Mouse (Mus musculus) limb, embryonic 14.5 days (tissue): ENCODE results near the gene Mavs. TPM values are rescaled to one million over a fixed set of nuclear protein-coding genes. Genes with fewer than 3 reads are reported as not detected.

Experiments used
- ATAC-seq: fragments of 200-750 bp; cut with Nextera tagmentation; 2 replicates; pipeline ENCODE4 v1.8.0; 2017; ENCODE audit warnings: low read depth, moderate number of reproducible peaks, moderate TSS enrichment; ENCODE audit not compliant: low FRiP score
- DNase-seq: peaks from one replicate; pipeline ENCODE4 v3.0.0-alpha.2; 2015; ENCODE audit warnings: low spot score
- H3K27ac ChIP-seq: fragments of 300-500 bp; sonication (generic); replicated peaks from 2 replicates; pipeline ENCODE4 v1.5.1; 2014; ENCODE audit warnings: low read depth, mild to moderate bottlenecking, low read length, moderate library complexity, mixed read lengths
- H3K27me3 ChIP-seq: fragments of 300-500 bp; sonication (generic); 2 replicates; pipeline ENCODE4 v1.6.1; 2014; ENCODE audit warnings: low read length, mixed read lengths; ENCODE audit not compliant: control insufficient read depth, insufficient read depth
- H3K36me3 ChIP-seq: fragments of 300-500 bp; sonication (generic); 2 replicates; pipeline ENCODE4 v1.6.1; 2014; ENCODE audit warnings: mild to moderate bottlenecking, low read length, moderate library complexity, mixed read lengths; ENCODE audit not compliant: control insufficient read depth, insufficient read depth
- H3K4me1 ChIP-seq: fragments of 300-500 bp; sonication (generic); 2 replicates; pipeline ENCODE4 v1.6.1; 2014; ENCODE audit warnings: antibody characterized with exemption, low read length, mixed read lengths; ENCODE audit not compliant: control insufficient read depth, insufficient read depth
- H3K4me2 ChIP-seq: fragments of 300-500 bp; sonication (generic); replicated peaks from 2 replicates; pipeline ENCODE4 v1.6.1; 2014; ENCODE audit warnings: low read depth, mild to moderate bottlenecking, low read length, moderate library complexity; ENCODE audit not compliant: severe bottlenecking
- H3K4me3 ChIP-seq: fragments of 300-500 bp; sonication (generic); replicated peaks from 2 replicates; pipeline ENCODE4 v1.5.1; 2014; ENCODE audit warnings: low read length
- H3K9ac ChIP-seq: fragments of 300-500 bp; sonication (generic); 2 replicates; pipeline ENCODE4 v1.6.1; 2014; ENCODE audit warnings: mild to moderate bottlenecking, low read depth, low read length, moderate library complexity; ENCODE audit not compliant: severe bottlenecking
- H3K9me3 ChIP-seq: fragments of 300-500 bp; sonication (generic); 2 replicates; pipeline ENCODE4 v1.6.1; 2016; ENCODE audit warnings: low read length; ENCODE audit not compliant: control insufficient read depth
- POLR2A ChIP-seq: fragments of 200-500 bp; IDR thresholded peaks from 2 replicates; pipeline ENCODE4 v1.8.0; 2012; ENCODE audit warnings: inconsistent platforms, mild to moderate bottlenecking, moderate library complexity, borderline replicate concordance; ENCODE audit not compliant: insufficient read depth, insufficient read length; ENCODE audit errors: extremely low read depth
- WGBS: fragments of 180-500 bp; shearing (Covaris S2); extraction: QIAGEN DNeasy Blood & Tissue Kit; methylation state at CpG from one replicate; pipeline ENCODE4 v1.1.7; 2014; 5-methylcytosine and 5-hydroxymethylcytosine counted together
- polyA plus RNA-seq, 2 experiments: library from polyadenylated mRNA; depleted of rRNA in 1 of 2; stranded (reverse) in 1 of 2; unstranded in 1 of 2; fragments of >200 nt; fragmentation: Nextera tagmentation in 1 of 2; extraction: Ambion mirVana in 1 of 2; gene quantifications; 2 replicates each; pipeline versions ENCODE4 v1.2.1 to v1.2.3; 2012 to 2014

Mavs gene
- polyA plus RNA-seq (2012; rRNA removed) (27.4 and 37.2 TPM in 2 replicates), polyA plus RNA-seq (2014; fragmentation: Nextera tagmentation; extraction: Ambion mirVana) (17.2 and 18.6 TPM in 2 replicates)

DNA sequence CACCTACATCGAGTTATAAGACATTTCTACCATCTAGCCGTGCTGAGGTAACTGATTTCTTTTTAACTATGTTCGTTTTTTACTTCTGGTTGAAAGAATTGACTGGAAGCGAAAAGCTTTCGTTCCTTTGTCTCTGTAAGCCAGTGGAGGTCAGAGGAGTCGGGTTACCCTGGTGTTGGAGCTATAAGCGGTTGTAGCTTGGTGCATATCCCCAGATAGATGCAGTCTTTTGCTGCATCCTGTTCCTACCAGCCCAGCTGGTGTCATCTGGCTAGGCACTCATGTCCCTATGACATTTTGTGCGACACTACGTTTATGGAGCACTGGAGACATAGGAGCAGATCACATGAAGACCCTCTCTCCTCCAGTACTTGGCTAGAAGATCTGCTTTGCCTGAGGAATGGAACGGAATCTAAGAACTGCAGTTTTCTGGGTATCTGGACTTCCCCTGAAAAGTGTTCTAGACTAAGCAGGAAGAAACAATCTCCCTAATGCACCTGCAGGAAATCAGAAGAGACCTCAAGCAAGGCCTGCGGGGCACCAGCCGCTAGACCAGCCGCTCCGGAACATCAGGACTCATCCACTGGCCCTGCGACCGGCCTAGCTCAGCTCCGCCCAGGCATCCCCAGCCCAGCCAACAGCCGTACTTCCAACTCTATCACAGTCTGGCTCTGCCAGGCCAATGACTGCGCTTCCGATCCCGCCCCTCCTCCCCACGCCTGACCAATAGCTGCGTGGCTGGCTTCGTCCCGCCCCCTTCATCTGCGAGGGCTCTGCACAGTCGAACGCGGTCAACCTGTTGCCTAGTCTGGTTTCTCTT lies at the start of gene Mavs:
TSS of gene Mavs (plus strand) at position 757 of the 820 bp plus-strand sequence.
- Histone ChIP-seq H3K9me3 (no peaks in the 10 kb centered on the region), H3K27ac (peak within 1 kb of the TSS; percentile 61), H3K4me1 (peaks cover 14% of the 10 kb centered on the region), H3K9ac (peak within 1 kb of the TSS; percentile 81), H3K4me3 (peak within 1 kb of the TSS; percentile 64), H3K36me3 (peaks cover 8% of the 10 kb centered on the region), H3K4me2 (peak within 1 kb of the TSS; percentile 88), H3K27me3 (no peaks in the 10 kb centered on the region)
- TF ChIP-seq POLR2A: peak; percentile 80; the same call in 1 of the 2 replicates
- DNase-seq: peak; percentile 97
- ATAC-seq: peak; percentile 100
- 10% methylated on average over 29 of the region's 29 CpGs for WGBS

DNA sequence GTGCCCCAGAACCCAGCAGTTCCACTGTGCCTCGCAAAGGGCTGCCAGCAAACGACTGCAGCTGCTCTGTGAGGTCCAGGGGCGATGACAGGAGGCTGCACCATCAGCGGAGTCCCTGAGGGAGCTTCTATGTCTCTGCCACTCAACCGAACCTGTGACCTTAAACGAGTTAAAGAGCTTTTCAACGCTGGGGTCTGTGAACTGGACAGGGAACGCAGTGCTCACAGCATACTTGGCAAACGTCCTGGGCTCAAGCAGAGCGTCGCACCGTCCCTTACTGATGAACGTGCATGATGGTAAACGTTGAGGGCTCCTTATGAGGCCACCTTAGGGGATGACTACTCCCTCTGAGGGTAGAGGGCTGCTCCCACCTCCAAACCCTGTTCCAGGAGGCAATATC lies 47.5 kb upstream of the Mavs start:
- Histone ChIP-seq H3K9me3 (no peaks in the 10 kb centered on the region), H3K36me3 (peaks cover 13% of the 10 kb centered on the region; the same call in 1 of the 2 replicates), H3K4me2 (peak overlapping the region; percentile 66), H3K27ac (peak overlapping the region; percentile 70; the same call in 1 of the 2 replicates), H3K9ac (peak overlapping the region; percentile 64), H3K4me3 (peak overlapping the region; percentile 59), H3K27me3 (no peaks in the 10 kb centered on the region), H3K4me1 (peaks cover 17% of the 10 kb centered on the region)
- TF ChIP-seq POLR2A: no peak
- ATAC-seq (no peak), DNase-seq (no peak)
- WGBS: 3% methylated on average over 14 of the region's 14 CpGs

DNA sequence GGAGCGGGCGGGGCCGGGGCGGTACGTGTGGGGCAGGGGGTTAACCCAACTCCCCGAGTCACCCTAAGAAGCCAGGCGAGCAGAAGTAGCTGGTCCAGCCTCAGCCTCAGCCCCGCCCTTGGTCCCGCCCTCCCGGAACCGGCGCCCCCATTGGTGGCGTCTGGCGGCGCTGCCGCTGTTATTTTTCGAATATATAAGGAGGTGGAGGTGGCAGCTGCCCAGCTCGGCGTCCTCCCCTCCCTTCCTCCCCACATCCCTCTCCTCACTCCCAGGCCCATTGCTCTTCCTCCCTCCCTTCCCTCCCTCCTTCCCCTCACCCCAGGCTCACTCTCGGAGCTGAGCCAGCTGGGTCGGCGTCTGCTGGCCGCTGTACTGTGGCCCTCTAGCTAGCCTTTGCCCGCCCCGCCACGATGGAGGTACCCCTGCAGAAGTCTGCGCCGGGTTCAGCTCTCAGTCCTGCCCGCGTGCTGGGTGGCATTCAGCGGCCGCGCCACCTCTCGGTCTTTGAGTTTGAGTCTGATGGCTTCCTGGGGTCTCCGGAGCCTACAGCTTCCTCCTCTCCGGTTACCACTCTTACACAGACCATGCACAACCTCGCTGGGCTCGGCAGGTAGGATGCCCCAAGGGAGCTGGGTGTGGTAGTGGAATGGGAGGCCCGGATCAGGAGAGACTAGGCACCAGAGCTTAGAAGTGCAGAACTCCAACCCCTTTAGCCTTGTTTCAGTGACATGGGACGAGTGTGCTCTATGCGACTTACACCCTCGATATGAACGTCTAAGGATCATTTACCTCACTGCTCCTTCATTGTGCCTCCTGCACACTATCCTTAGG lies 46.9 kb upstream of the Mavs start, which contains the start of the genes Cdc25b and Spef1:
TSS of gene Cdc25b (plus strand) at position 179 of the 831 bp plus-strand sequence.
TSS of gene Spef1 (minus strand) at position 512 of the 831 bp plus-strand sequence.
- 1% methylated on average over 40 of the region's 43 CpGs for WGBS
- Histone ChIP-seq H3K27ac (peak within 1 kb of the TSS; percentile 70), H3K4me1 (peaks cover 17% of the 10 kb centered on the region), H3K27me3 (no peaks in the 10 kb centered on the region), H3K9me3 (no peaks in the 10 kb centered on the region), H3K4me3 (peak within 1 kb of the TSS; percentile 59), H3K9ac (peak within 1 kb of the TSS; percentile 64), H3K4me2 (peak within 1 kb of the TSS; percentile 66), H3K36me3 (peaks cover 19% of the 10 kb centered on the region)
- DNase-seq (peak; percentile 86), ATAC-seq (peak; percentile 89)
- TF ChIP-seq POLR2A: 0 out of 2 replicates have a peak, but pooled peaks have one; percentile 42

GRCm38 (mm10) chr2:131187602-131187922 lies 46.3 kb upstream of the Mavs start:
- H3K4me3 ChIP-seq: peak overlapping the region; percentile 59
- H3K4me1 ChIP-seq: peaks cover 17% of the 10 kb centered on the region
- H3K36me3 ChIP-seq: peaks cover 24% of the 10 kb centered on the region
- no peaks in the 10 kb centered on the region for H3K9me3 ChIP-seq
- ATAC-seq (no peak), DNase-seq (no peak)
- no peak for TF ChIP-seq POLR2A
- peak overlapping the region; percentile 64 for H3K9ac ChIP-seq
- H3K27me3 ChIP-seq: no peaks in the 10 kb centered on the region
- H3K4me2 ChIP-seq: peak overlapping the region; percentile 66
- H3K27ac ChIP-seq: no peak overlapping the region
- WGBS: 21% methylated on average over 3 of the region's 3 CpGs

DNA sequence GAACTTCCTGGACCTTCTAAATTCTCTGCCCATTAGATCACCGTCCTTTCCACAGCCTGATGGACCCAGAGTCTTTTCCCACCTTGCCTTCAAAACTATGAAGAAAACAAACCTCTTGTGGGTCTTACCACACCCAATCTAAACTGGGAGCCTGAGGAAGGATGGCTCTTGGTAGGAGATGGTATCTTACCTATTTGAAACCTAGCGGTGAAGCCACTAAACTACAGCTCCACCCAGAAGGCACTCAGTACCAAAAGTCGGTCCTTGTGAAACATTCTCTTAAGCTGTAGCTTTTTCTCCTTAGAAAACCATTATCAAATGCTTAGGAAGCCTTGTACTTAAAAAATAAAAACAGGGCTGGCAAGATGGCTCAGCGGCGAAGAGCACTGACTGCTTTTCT lies 45.6 kb upstream of the Mavs start:
- H3K9me3 ChIP-seq: no peaks in the 10 kb centered on the region
- peak overlapping the region; percentile 66 for H3K4me2 ChIP-seq
- H3K27me3 ChIP-seq: no peaks in the 10 kb centered on the region
- H3K36me3 ChIP-seq: peaks cover 31% of the 10 kb centered on the region
- WGBS: 94% methylated on average over 5 of the region's 5 CpGs
- TF ChIP-seq POLR2A: no peak
- peaks cover 17% of the 10 kb centered on the region for H3K4me1 ChIP-seq
- H3K27ac ChIP-seq: no peak overlapping the region
- no peak for ATAC-seq
- no peak overlapping the region for H3K4me3 ChIP-seq
- no peak overlapping the region for H3K9ac ChIP-seq
- no peak for DNase-seq
